Mouse (Mus musculus): ENCODE measurements at regions not wholly inside any gene's neighbourhood (a gene's known extent, or its start where the extent isn't known, plus 50 kb on each side); places are given as distances from the start of the nearest gene placed in this dataset.

GRCm38 (mm10) chr11:37306656-37307055, 70.9 kb upstream of the Tenm2 start:
- no peak for DNase-seq (ENCODE audit: low spot score)

Data from embryo, embryonic 10 days (tissue).